Mouse (Mus musculus) lung, embryonic 14.5 days (tissue): ENCODE measurements around the gene Urgcp. TPM values are rescaled to one million over a fixed set of nuclear protein-coding genes. Genes with fewer than 3 reads are reported as not detected.

Source experiments
- ATAC-seq: fragments of 200-750 bp; cut with Nextera tagmentation; 2 replicates; pipeline ENCODE4 v1.8.0; 2017; ENCODE audit warnings: mild to moderate bottlenecking, moderate TSS enrichment, moderate library complexity; ENCODE audit not compliant: insufficient read depth
- DNase-seq: peaks from one replicate; pipeline ENCODE4 v3.0.0-alpha.2; 2015
- H3K27ac ChIP-seq: fragments of 300-500 bp; sonication (generic); 2 replicates; pipeline ENCODE4 v1.5.1; 2014; ENCODE audit warnings: low read depth, mild to moderate bottlenecking, moderate library complexity
- H3K27me3 ChIP-seq: fragments of 300-500 bp; sonication (generic); 2 replicates; pipeline ENCODE4 v1.6.1; 2014; ENCODE audit warnings: low read length, control low read depth; ENCODE audit not compliant: insufficient read depth
- H3K36me3 ChIP-seq: fragments of 300-500 bp; sonication (generic); 2 replicates; pipeline ENCODE4 v1.6.1; 2014; ENCODE audit warnings: control low read depth; ENCODE audit not compliant: insufficient read depth
- H3K4me1 ChIP-seq: fragments of 300-500 bp; sonication (generic); 2 replicates; pipeline ENCODE4 v1.6.1; 2014; ENCODE audit warnings: antibody characterized with exemption, control low read depth; ENCODE audit not compliant: insufficient read depth
- H3K4me2 ChIP-seq: fragments of 300-500 bp; sonication (generic); 2 replicates; pipeline ENCODE4 v1.6.1; 2014; ENCODE audit warnings: mild to moderate bottlenecking
- H3K4me3 ChIP-seq: fragments of 300-500 bp; sonication (generic); 2 replicates; pipeline ENCODE4 v1.5.1; 2014; ENCODE audit warnings: low read depth, low read length
- H3K9ac ChIP-seq: fragments of 300-500 bp; sonication (generic); 2 replicates; pipeline ENCODE4 v1.6.1; 2014
- H3K9me3 ChIP-seq: fragments of 300-500 bp; sonication (generic); 2 replicates; pipeline ENCODE4 v1.6.1; 2016; ENCODE audit warnings: low read depth, low read length, control low read depth
- CTCF ChIP-seq: IDR thresholded peaks from 2 replicates; pipeline ENCODE4 v1.5.1; 2016; ENCODE audit warnings: antibody characterized with exemption, low read depth
- WGBS: fragments of 180-500 bp; shearing (Covaris S2); extraction: QIAGEN DNeasy Blood & Tissue Kit; methylation state at CpG from one replicate; pipeline ENCODE4 v1.1.7; 2014; 5-methylcytosine and 5-hydroxymethylcytosine counted together
- polyA plus RNA-seq: library from polyadenylated mRNA; unstranded; fragments of >200 nt; fragmentation: Nextera tagmentation; extraction: Ambion mirVana; gene quantifications from 2 replicates; pipeline ENCODE4 v1.2.1, GENCODE M21; 2014

Urgcp gene
- polyA plus RNA-seq, 1 experiment from 2014 or later = 20.1 TPM

GRCm38 (mm10) chr11:5796939-5797338, 34.8 kb upstream of the Urgcp start:
- no peak overlapping the region for H3K4me2 ChIP-seq
- ATAC-seq = no peak
- 84% methylated on average over 15 of the region's 15 CpGs for WGBS
- no peaks in the 10 kb centered on the region for H3K27me3 ChIP-seq
- H3K9ac ChIP-seq = no peak overlapping the region
- peaks cover 91% of the 10 kb centered on the region for H3K36me3 ChIP-seq
- no peaks in the 10 kb centered on the region for H3K4me1 ChIP-seq
- no peaks in the 10 kb centered on the region for H3K9me3 ChIP-seq
- TF ChIP-seq CTCF = no peak
- no peak overlapping the region for H3K27ac ChIP-seq
- no peak overlapping the region for H3K4me3 ChIP-seq
- DNase-seq = no peak

DNA sequence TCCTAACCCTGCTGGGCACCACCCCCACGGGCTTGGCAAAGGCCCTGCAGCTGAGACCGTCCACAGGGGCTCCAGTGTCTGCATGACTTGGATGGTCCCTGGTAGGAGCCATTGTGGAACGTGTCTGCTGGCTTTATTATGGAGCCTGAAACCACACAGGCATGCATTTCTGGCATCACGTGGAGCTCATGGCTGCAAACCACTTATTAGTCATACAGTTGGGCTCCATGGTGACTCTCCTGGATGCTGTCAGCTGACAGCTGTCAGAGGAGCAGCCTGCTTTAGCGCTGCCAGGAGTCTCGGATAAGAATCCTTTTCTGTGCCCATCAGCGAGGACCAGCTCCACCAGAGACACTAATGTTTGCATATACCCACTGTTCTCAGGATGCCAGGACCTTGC, 33.5 kb upstream of the Urgcp start:
- H3K4me2 ChIP-seq = no peak overlapping the region
- no peak for TF ChIP-seq CTCF
- H3K4me1 ChIP-seq = no peaks in the 10 kb centered on the region
- no peaks in the 10 kb centered on the region for H3K27me3 ChIP-seq
- no peak overlapping the region for H3K27ac ChIP-seq
- H3K9ac ChIP-seq = no peak overlapping the region
- no peaks in the 10 kb centered on the region for H3K9me3 ChIP-seq
- peaks cover 94% of the 10 kb centered on the region for H3K36me3 ChIP-seq
- H3K4me3 ChIP-seq = no peak overlapping the region
- ATAC-seq = no peak
- WGBS = 92% methylated on average over 7 of the region's 7 CpGs
- DNase-seq = no peak

- 90% methylated on average over 9 of the region's 9 CpGs for WGBS
- Histone ChIP-seq H3K27ac (no peak overlapping the region), H3K9ac (no peak overlapping the region), H3K4me3 (no peak overlapping the region), H3K27me3 (no peaks in the 10 kb centered on the region), H3K9me3 (no peaks in the 10 kb centered on the region), H3K4me1 (no peaks in the 10 kb centered on the region), H3K4me2 (no peak overlapping the region), H3K36me3 (peaks cover 93% of the 10 kb centered on the region)
- TF ChIP-seq CTCF = no peak
- no peak for DNase-seq
- no peak for ATAC-seq
Measured at GRCm38 (mm10) chr11:5795290-5795689, 33.1 kb upstream of the Urgcp start.

DNA sequence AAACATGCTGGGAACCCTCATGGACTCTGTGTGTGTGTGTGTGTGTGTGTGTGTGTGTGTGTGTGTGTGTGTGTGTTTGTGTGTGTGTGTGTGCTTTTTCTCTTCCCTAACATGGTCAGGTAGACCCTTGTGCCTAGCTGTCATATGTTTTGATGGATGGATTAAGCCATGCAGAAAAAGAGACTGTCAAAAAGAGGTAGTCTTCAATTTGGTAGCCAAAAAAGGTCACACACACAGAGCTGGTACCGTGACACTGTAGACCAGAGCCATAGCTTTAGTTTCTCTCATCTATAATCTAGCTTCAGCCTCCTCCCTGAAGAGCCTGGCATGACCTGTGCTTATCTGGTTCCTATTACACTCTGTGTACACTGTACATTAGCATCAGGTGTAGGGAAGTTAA, 28.3 kb upstream of the Urgcp start:
- Histone ChIP-seq H3K4me3 (no peak overlapping the region), H3K27me3 (no peaks in the 10 kb centered on the region), H3K36me3 (peaks cover 45% of the 10 kb centered on the region), H3K4me1 (peaks cover 12% of the 10 kb centered on the region; the same call in 1 of the 2 replicates), H3K9me3 (no peaks in the 10 kb centered on the region), H3K27ac (no peak overlapping the region), H3K4me2 (no peak overlapping the region), H3K9ac (no peak overlapping the region)
- no peak for TF ChIP-seq CTCF
- 89% methylated on average over 1 of the region's 1 CpGs for WGBS
- DNase-seq = no peak
- ATAC-seq = no peak

- Histone ChIP-seq H3K36me3 (peaks cover 40% of the 10 kb centered on the region), H3K9ac (peak overlapping the region; percentile 82; the same call in 1 of the 2 replicates), H3K4me2 (peak overlapping the region; percentile 89), H3K4me3 (peak overlapping the region; percentile 86; the same call in 1 of the 2 replicates), H3K9me3 (no peaks in the 10 kb centered on the region), H3K4me1 (peaks cover 12% of the 10 kb centered on the region; the same call in 1 of the 2 replicates), H3K27ac (no peak overlapping the region), H3K27me3 (no peaks in the 10 kb centered on the region)
- DNase-seq (no peak), ATAC-seq (no peak)
- no peak for TF ChIP-seq CTCF
- 78% methylated on average over 3 of the region's 3 CpGs for WGBS
Measured at GRCm38 (mm10) chr11:5789754-5790333, 27.7 kb upstream of the Urgcp start.

GRCm38 (mm10) chr11:5789071-5789753, 27.0 kb upstream of the Urgcp start:
- DNase-seq = peak; percentile 8
- Histone ChIP-seq H3K4me2 (peak overlapping the region; percentile 89), H3K9ac (peak overlapping the region; percentile 82), H3K9me3 (no peaks in the 10 kb centered on the region), H3K4me3 (peak overlapping the region; percentile 86), H3K27ac (peak overlapping the region; percentile 94), H3K27me3 (no peaks in the 10 kb centered on the region), H3K36me3 (peaks cover 33% of the 10 kb centered on the region), H3K4me1 (peaks cover 12% of the 10 kb centered on the region; the same call in 1 of the 2 replicates)
- no peak for ATAC-seq
- TF ChIP-seq CTCF = no peak; the same call in 1 of the 2 replicates
- 59% methylated on average over 6 of the region's 6 CpGs for WGBS

- peaks cover 26% of the 10 kb centered on the region for H3K36me3 ChIP-seq
- H3K4me1 ChIP-seq = peaks cover 12% of the 10 kb centered on the region; the same call in 1 of the 2 replicates
- peak within 1 kb of the TSS; percentile 94 for H3K27ac ChIP-seq
- H3K9ac ChIP-seq = peak within 1 kb of the TSS; percentile 82
- ATAC-seq = peak; percentile 97
- H3K4me3 ChIP-seq = peak within 1 kb of the TSS; percentile 86
- TF ChIP-seq CTCF = peak; percentile 80
- H3K4me2 ChIP-seq = peak within 1 kb of the TSS; percentile 89
- under 1% methylated on average over 73 of the region's 74 CpGs for WGBS
- peak; percentile 98 for DNase-seq
- H3K9me3 ChIP-seq = no peaks in the 10 kb centered on the region
- no peaks in the 10 kb centered on the region for H3K27me3 ChIP-seq
Measured at GRCm38 (mm10) chr11:5788056-5789014, 26.2 kb upstream of the Urgcp start, which contains the start of gene Dbnl. Gene Dbnl (plus strand): TSS chr11:5788488.
